Mouse (Mus musculus) stomach, postnatal 0 days (tissue): ENCODE measurements at regions not wholly inside any gene's neighbourhood (a gene's known extent, or its start where the extent isn't known, plus 50 kb on each side); places are given as distances from the start of the nearest gene placed in this dataset.

Experiments
- ATAC-seq: fragments of 200-750 bp; cut with Nextera tagmentation; 2 replicates; pipeline ENCODE4 v1.8.0; 2017; ENCODE audit not compliant: low FRiP score, low TSS enrichment
- DNase-seq: peaks from one replicate; pipeline ENCODE4 v3.0.0-alpha.2; 2016; ENCODE audit warnings: low spot score
- H3K27ac ChIP-seq: fragments of 300-500 bp; sonication (generic); replicated peaks from 2 replicates; pipeline ENCODE4 v1.5.1; 2014; ENCODE audit warnings: mild to moderate bottlenecking, control low read depth
- H3K27me3 ChIP-seq: fragments of 300-500 bp; sonication (generic); 2 replicates; pipeline ENCODE4 v1.6.1; 2014; ENCODE audit warnings: low read length; ENCODE audit not compliant: control insufficient read depth, insufficient read depth
- H3K36me3 ChIP-seq: fragments of 300-500 bp; sonication (generic); 2 replicates; pipeline ENCODE4 v1.6.1; 2014; ENCODE audit warnings: low read length, mixed read lengths; ENCODE audit not compliant: control insufficient read depth, insufficient read depth
- H3K4me1 ChIP-seq: fragments of 300-500 bp; sonication (generic); replicated peaks from 2 replicates; pipeline ENCODE4 v1.6.1; 2014; ENCODE audit warnings: antibody characterized with exemption; ENCODE audit not compliant: control insufficient read depth, insufficient read depth
- H3K4me2 ChIP-seq: fragments of 300-500 bp; sonication (generic); replicated peaks from 2 replicates; pipeline ENCODE4 v1.6.1; 2014; ENCODE audit warnings: low read depth, mild to moderate bottlenecking, control low read depth, moderate library complexity
- H3K4me3 ChIP-seq: fragments of 300-500 bp; sonication (generic); 2 replicates; pipeline ENCODE4 v1.5.1; 2014; ENCODE audit warnings: low read depth, low read length, control low read depth
- H3K9ac ChIP-seq: fragments of 300-500 bp; sonication (generic); 2 replicates; pipeline ENCODE4 v1.6.1; 2014; ENCODE audit warnings: mild to moderate bottlenecking, low read length, control low read depth, mixed read lengths
- H3K9me3 ChIP-seq: fragments of 300-500 bp; sonication (generic); 2 replicates; pipeline ENCODE4 v1.6.1; 2016; ENCODE audit warnings: low read length; ENCODE audit not compliant: control insufficient read depth
- CTCF ChIP-seq: IDR thresholded peaks from 2 replicates; pipeline ENCODE4 v1.5.1; 2016; ENCODE audit warnings: antibody characterized with exemption, low read depth, mild to moderate bottlenecking, moderate library complexity
- EP300 ChIP-seq: optimal IDR thresholded peaks from 2 replicates; pipeline ENCODE3; 2016; ENCODE audit warnings: antibody characterized with exemption
- WGBS: fragments of 180-500 bp; shearing (Covaris S2); extraction: QIAGEN DNeasy Blood & Tissue Kit; methylation state at CpG from one replicate; pipeline ENCODE4 v1.1.7; 2014; 5-methylcytosine and 5-hydroxymethylcytosine counted together

- no peaks in the 10 kb centered on the region for H3K4me1 ChIP-seq
- H3K4me2 ChIP-seq = no peak overlapping the region
- no peak overlapping the region for H3K9ac ChIP-seq
- ATAC-seq = no peak
- no peaks in the 10 kb centered on the region for H3K36me3 ChIP-seq
- H3K27me3 ChIP-seq = no peaks in the 10 kb centered on the region
- TF ChIP-seq EP300 (no peak), CTCF (no peak)
- no peak overlapping the region for H3K27ac ChIP-seq
- H3K4me3 ChIP-seq = no peak overlapping the region
- 67% methylated on average over 8 of the region's 8 CpGs for WGBS
- no peaks in the 10 kb centered on the region for H3K9me3 ChIP-seq
- no peak for DNase-seq
Measured at GRCm38 (mm10) chr8:116243493-116243892, 261.3 kb upstream of the Dynlrb2 start.

DNA sequence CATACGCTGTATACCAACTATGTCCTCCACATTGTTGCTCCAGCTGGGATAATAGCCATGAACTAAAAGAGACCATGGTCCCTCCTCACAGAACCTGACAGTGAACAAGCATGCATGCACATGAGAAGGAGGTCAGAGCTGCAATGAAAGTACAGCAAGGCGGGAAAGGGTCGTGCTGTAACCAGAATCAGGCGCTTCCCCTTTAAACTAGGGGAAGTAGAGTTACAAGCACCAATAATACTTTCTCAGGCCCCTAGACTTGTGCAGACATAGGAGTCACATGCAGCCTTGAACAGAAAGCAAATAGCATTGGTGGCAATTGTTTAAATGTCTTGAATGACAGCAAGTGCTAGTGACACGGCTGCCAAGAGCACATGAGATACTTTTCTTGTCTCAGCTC is 261.8 kb upstream of the Dynlrb2 start:
- ATAC-seq (no peak), DNase-seq (no peak)
- Histone ChIP-seq H3K4me2 (no peak overlapping the region), H3K27me3 (no peaks in the 10 kb centered on the region), H3K4me3 (no peak overlapping the region), H3K9ac (no peak overlapping the region), H3K9me3 (no peaks in the 10 kb centered on the region), H3K27ac (no peak overlapping the region), H3K36me3 (no peaks in the 10 kb centered on the region), H3K4me1 (no peaks in the 10 kb centered on the region)
- WGBS = 74% methylated on average over 5 of the region's 5 CpGs
- no peak for TF ChIP-seq EP300
- no peak for TF ChIP-seq CTCF

DNA sequence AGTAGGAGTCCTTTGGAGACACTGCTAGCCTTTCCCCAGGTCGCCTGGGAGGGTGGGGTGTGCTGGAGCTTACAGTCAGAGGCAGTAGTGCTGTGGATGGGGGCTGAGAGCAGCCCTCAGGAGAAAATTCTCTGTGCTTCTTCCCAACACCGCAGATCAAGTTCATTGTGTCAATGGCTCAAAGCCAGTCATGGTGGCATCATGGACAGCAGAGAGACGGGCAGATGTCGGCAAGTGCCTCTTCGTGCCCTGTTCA is 262.9 kb upstream of the Dynlrb2 start:
- no peak overlapping the region for H3K4me3 ChIP-seq
- H3K36me3 ChIP-seq = no peaks in the 10 kb centered on the region
- DNase-seq (no peak), ATAC-seq (no peak)
- H3K4me1 ChIP-seq = no peaks in the 10 kb centered on the region
- H3K27ac ChIP-seq = no peak overlapping the region
- no peaks in the 10 kb centered on the region for H3K27me3 ChIP-seq
- no peaks in the 10 kb centered on the region for H3K9me3 ChIP-seq
- WGBS = 89% methylated on average over 5 of the region's 5 CpGs
- H3K4me2 ChIP-seq = no peak overlapping the region
- H3K9ac ChIP-seq = no peak overlapping the region
- TF ChIP-seq EP300 (no peak), CTCF (no peak)

GRCm38 (mm10) chr8:116241146-116241986 is 263.4 kb upstream of the Dynlrb2 start:
- Histone ChIP-seq H3K9ac (no peak overlapping the region), H3K27ac (no peak overlapping the region), H3K27me3 (no peaks in the 10 kb centered on the region), H3K4me1 (no peaks in the 10 kb centered on the region), H3K4me3 (no peak overlapping the region), H3K4me2 (no peak overlapping the region), H3K36me3 (no peaks in the 10 kb centered on the region), H3K9me3 (no peaks in the 10 kb centered on the region)
- no peak for DNase-seq
- ATAC-seq = no peak
- TF ChIP-seq EP300 (no peak), CTCF (no peak)
- 88% methylated on average over 11 of the region's 11 CpGs for WGBS

GRCm38 (mm10) chr8:116238670-116239069 is 266.1 kb upstream of the Dynlrb2 start:
- H3K9ac ChIP-seq = no peak overlapping the region
- ATAC-seq = no peak
- no peaks in the 10 kb centered on the region for H3K9me3 ChIP-seq
- DNase-seq = no peak
- no peak overlapping the region for H3K4me2 ChIP-seq
- no peak overlapping the region for H3K4me3 ChIP-seq
- no peaks in the 10 kb centered on the region for H3K27me3 ChIP-seq
- no peaks in the 10 kb centered on the region for H3K36me3 ChIP-seq
- no peaks in the 10 kb centered on the region for H3K4me1 ChIP-seq
- WGBS = 97% methylated on average over 1 of the region's 1 CpGs
- TF ChIP-seq CTCF (no peak), EP300 (no peak)
- H3K27ac ChIP-seq = no peak overlapping the region

- Histone ChIP-seq H3K36me3 (no peaks in the 10 kb centered on the region), H3K4me2 (no peak overlapping the region), H3K9ac (no peak overlapping the region), H3K27me3 (no peaks in the 10 kb centered on the region), H3K4me1 (no peaks in the 10 kb centered on the region), H3K27ac (no peak overlapping the region), H3K4me3 (no peak overlapping the region), H3K9me3 (no peaks in the 10 kb centered on the region)
- no peak for TF ChIP-seq CTCF
- TF ChIP-seq EP300 = no peak
- ATAC-seq = no peak
- no peak for DNase-seq
- 50% methylated on average over 3 of the region's 3 CpGs for WGBS
Measured at GRCm38 (mm10) chr8:116237561-116238100, 267.1 kb upstream of the Dynlrb2 start.
